Mouse (Mus musculus) ES-CJ7 (cell line): ENCODE measurements around the gene Tbc1d5.
A peak's percentile ranks its signal among the peaks of the same experiment; 100 is the strongest.

ENCODE experiments used
- DNase-seq: peaks from one replicate; pipeline ENCODE4 v3.0.0; 2011; ENCODE audit warnings: low read depth, low spot score

Gene Tbc1d5

GRCm38 (mm10) chr17:50879910-50880309 is 299.2 kb downstream of the Tbc1d5 start:
- DNase-seq, result no peak

GRCm38 (mm10) chr17:50876451-50876850 is 302.7 kb downstream of the Tbc1d5 start:
- no peak for DNase-seq

GRCm38 (mm10) chr17:50874067-50874466 is 305.1 kb downstream of the Tbc1d5 start:
- DNase-seq, result no peak

GRCm38 (mm10) chr17:50872600-50872999 is 306.6 kb downstream of the Tbc1d5 start:
- no peak for DNase-seq

- no peak for DNase-seq
Measured at GRCm38 (mm10) chr17:50867297-50867696, 311.9 kb downstream of the Tbc1d5 start.

- DNase-seq, result no peak
Measured at GRCm38 (mm10) chr17:50864781-50865180, 314.4 kb downstream of the Tbc1d5 start.

GRCm38 (mm10) chr17:50853220-50853619 is 325.9 kb downstream of the Tbc1d5 start:
- no peak for DNase-seq

- no peak for DNase-seq
Measured at GRCm38 (mm10) chr17:50851382-50851781, 327.8 kb downstream of the Tbc1d5 start.

GRCm38 (mm10) chr17:50814089-50814488 is 365.1 kb downstream of the Tbc1d5 start:
- DNase-seq, result no peak

GRCm38 (mm10) chr17:50813580-50813979 is 365.6 kb downstream of the Tbc1d5 start:
- no peak for DNase-seq

- DNase-seq, result no peak
Measured at GRCm38 (mm10) chr17:50805631-50806030, 373.5 kb downstream of the Tbc1d5 start.

- no peak for DNase-seq
Measured at GRCm38 (mm10) chr17:50803234-50803633, 375.9 kb downstream of the Tbc1d5 start.

GRCm38 (mm10) chr17:50802380-50802779 is 376.8 kb downstream of the Tbc1d5 start:
- DNase-seq, result no peak

GRCm38 (mm10) chr17:50795445-50796095 is 383.6 kb downstream of the Tbc1d5 start:
- DNase-seq, result peak; percentile 65

GRCm38 (mm10) chr17:50791671-50792070 is 387.5 kb downstream of the Tbc1d5 start:
- DNase-seq, result no peak

GRCm38 (mm10) chr17:50788835-50789234 is 390.3 kb downstream of the Tbc1d5 start:
- no peak for DNase-seq

- no peak for DNase-seq
Measured at GRCm38 (mm10) chr17:50775247-50775646, 403.9 kb downstream of the Tbc1d5 start.

GRCm38 (mm10) chr17:50764387-50764786 is 414.8 kb downstream of the Tbc1d5 start:
- DNase-seq, result no peak

- DNase-seq, result no peak
Measured at GRCm38 (mm10) chr17:50763407-50763806, 415.7 kb downstream of the Tbc1d5 start.

- DNase-seq, result no peak
Measured at GRCm38 (mm10) chr17:50762231-50762630, 416.9 kb downstream of the Tbc1d5 start.

GRCm38 (mm10) chr17:50761082-50761481 is 418.1 kb downstream of the Tbc1d5 start:
- no peak for DNase-seq

- no peak for DNase-seq
Measured at GRCm38 (mm10) chr17:50753356-50754138, 425.6 kb downstream of the Tbc1d5 start.

GRCm38 (mm10) chr17:50752753-50753152 is 426.4 kb downstream of the Tbc1d5 start:
- no peak for DNase-seq
